Mouse (Mus musculus): Measurements from ENCODE around the gene Epha6. TPM values are rescaled to one million over a fixed set of nuclear protein-coding genes. Genes with fewer than 3 reads are reported as not detected.

Epha6 gene
- total RNA-seq (2021) = not detected
- polyA plus RNA-seq (2012; rRNA removed) = 0.04 and 0.15 TPM in 2 replicates
- long read RNA-seq = 0 reads

- no peaks in the 10 kb centered on the region for H3K79me2 ChIP-seq (replicated peaks; ENCODE audit: control insufficient read depth, insufficient read depth, low read length)
- no peak for DNase-seq
- peaks cover 2% of the 10 kb centered on the region; the same call in 1 of the 2 replicates for H3K27me3 ChIP-seq (ENCODE audit: control insufficient read depth, insufficient read depth, low read length)
- H3K27ac ChIP-seq = no peak within 1 kb of the TSS
- intact Hi-C loops (cut with DNase I) = no loop called here
- H3K9ac ChIP-seq (ENCODE audit: low read depth, low read length) = no peak within 1 kb of the TSS
- no peaks in the 10 kb centered on the region for H3K4me1 ChIP-seq (ENCODE audit: control insufficient read depth, insufficient read depth, low read length)
- no peak within 1 kb of the TSS for H3K4me3 ChIP-seq
- H3K36me3 ChIP-seq (ENCODE audit: control insufficient read depth, insufficient read depth, low read length) = no peaks in the 10 kb centered on the region
- WGBS = 1% methylated on average over 45 of the region's 45 CpGs
- TF ChIP-seq POLR2A (IDR thresholded peaks at IDR 0.05; ENCODE audit: insufficient read depth, low read depth, low read length) (no peak), CTCF (IDR thresholded peaks at IDR 0.05) (no peak), EP300 (IDR thresholded peaks at IDR 0.05; ENCODE audit: insufficient read depth, low read depth, low read length) (no peak)
Measured at GRCm38 (mm10) chr16:60605061-60605831, at the start of gene Epha6. Gene Epha6 (minus strand): TSS chr16:60605531.

GRCm38 (mm10) chr16:60651716-60652115 is 46.4 kb upstream of the Epha6 start:
- H3K27me3 ChIP-seq (ENCODE audit: control insufficient read depth, insufficient read depth, low read length) = no peaks in the 10 kb centered on the region
- no peaks in the 10 kb centered on the region for H3K36me3 ChIP-seq (ENCODE audit: control insufficient read depth, insufficient read depth, low read length)
- no peak overlapping the region for H3K27ac ChIP-seq
- no peak overlapping the region for H3K9ac ChIP-seq (ENCODE audit: low read depth, low read length)
- no peaks in the 10 kb centered on the region for H3K79me2 ChIP-seq (replicated peaks; ENCODE audit: control insufficient read depth, insufficient read depth, low read length)
- H3K4me3 ChIP-seq = no peak overlapping the region
- no peaks in the 10 kb centered on the region for H3K4me1 ChIP-seq (ENCODE audit: control insufficient read depth, insufficient read depth, low read length)
- no peak for TF ChIP-seq EP300 (IDR thresholded peaks at IDR 0.05; ENCODE audit: insufficient read depth, low read depth, low read length)
- no peak for TF ChIP-seq POLR2A (IDR thresholded peaks at IDR 0.05; ENCODE audit: insufficient read depth, low read depth, low read length)
- no peak for TF ChIP-seq CTCF (IDR thresholded peaks at IDR 0.05)
- intact Hi-C loops (cut with DNase I) = no loop called here
- DNase-seq = no peak

GRCm38 (mm10) chr16:60628091-60628490 is 22.8 kb upstream of the Epha6 start:
- Histone ChIP-seq H3K79me2 (replicated peaks; ENCODE audit: control insufficient read depth, insufficient read depth, low read length) (no peaks in the 10 kb centered on the region), H3K36me3 (ENCODE audit: control insufficient read depth, insufficient read depth, low read length) (no peaks in the 10 kb centered on the region), H3K27me3 (ENCODE audit: control insufficient read depth, insufficient read depth, low read length) (no peaks in the 10 kb centered on the region), H3K9ac (ENCODE audit: low read depth, low read length) (no peak overlapping the region), H3K4me1 (ENCODE audit: control insufficient read depth, insufficient read depth, low read length) (no peaks in the 10 kb centered on the region), H3K27ac (no peak overlapping the region), H3K4me3 (no peak overlapping the region)
- no peak for DNase-seq
- TF ChIP-seq CTCF (IDR thresholded peaks at IDR 0.05) (no peak), POLR2A (IDR thresholded peaks at IDR 0.05; ENCODE audit: insufficient read depth, low read depth, low read length) (no peak), EP300 (IDR thresholded peaks at IDR 0.05; ENCODE audit: insufficient read depth, low read depth, low read length) (no peak)
- intact Hi-C loops (cut with DNase I) = no loop called here

GRCm38 (mm10) chr16:60605832-60606583 is 677 bp upstream of the Epha6 start:
- H3K79me2 ChIP-seq (replicated peaks; ENCODE audit: control insufficient read depth, insufficient read depth, low read length) = no peaks in the 10 kb centered on the region
- intact Hi-C loops (cut with DNase I) = no loop called here
- no peaks in the 10 kb centered on the region for H3K36me3 ChIP-seq (ENCODE audit: control insufficient read depth, insufficient read depth, low read length)
- H3K9ac ChIP-seq (ENCODE audit: low read depth, low read length) = no peak overlapping the region
- peak in 1 of 2 experiments; percentile 12 for DNase-seq
- H3K27me3 ChIP-seq (ENCODE audit: control insufficient read depth, insufficient read depth, low read length) = peaks cover 2% of the 10 kb centered on the region; the same call in 1 of the 2 replicates
- no peak overlapping the region for H3K4me3 ChIP-seq
- WGBS = 1% methylated on average over 38 of the region's 38 CpGs
- no peak overlapping the region for H3K27ac ChIP-seq
- H3K4me1 ChIP-seq (ENCODE audit: control insufficient read depth, insufficient read depth, low read length) = no peaks in the 10 kb centered on the region
- TF ChIP-seq CTCF (IDR thresholded peaks at IDR 0.05) (no peak), POLR2A (IDR thresholded peaks at IDR 0.05; ENCODE audit: insufficient read depth, low read depth, low read length) (no peak), EP300 (IDR thresholded peaks at IDR 0.05; ENCODE audit: insufficient read depth, low read depth, low read length) (no peak)

GRCm38 (mm10) chr16:60604613-60605012 is 718 bp downstream of the Epha6 start:
- Histone ChIP-seq H3K27ac (no peak overlapping the region), H3K9ac (ENCODE audit: low read depth, low read length) (no peak overlapping the region), H3K36me3 (ENCODE audit: control insufficient read depth, insufficient read depth, low read length) (no peaks in the 10 kb centered on the region), H3K79me2 (replicated peaks; ENCODE audit: control insufficient read depth, insufficient read depth, low read length) (no peaks in the 10 kb centered on the region), H3K27me3 (ENCODE audit: control insufficient read depth, insufficient read depth, low read length) (peaks cover 2% of the 10 kb centered on the region; the same call in 1 of the 2 replicates), H3K4me3 (no peak overlapping the region), H3K4me1 (ENCODE audit: control insufficient read depth, insufficient read depth, low read length) (no peaks in the 10 kb centered on the region)
- WGBS = 5% methylated on average over 10 of the region's 10 CpGs
- intact Hi-C loops (cut with DNase I) = no loop called here
- TF ChIP-seq POLR2A (IDR thresholded peaks at IDR 0.05; ENCODE audit: insufficient read depth, low read depth, low read length) (no peak), EP300 (IDR thresholded peaks at IDR 0.05; ENCODE audit: insufficient read depth, low read depth, low read length) (no peak), CTCF (IDR thresholded peaks at IDR 0.05) (no peak)
- no peak for DNase-seq

GRCm38 (mm10) chr16:60585322-60585721 is 20.0 kb downstream of the Epha6 start:
- Histone ChIP-seq H3K4me1 (ENCODE audit: control insufficient read depth, insufficient read depth, low read length) (no peaks in the 10 kb centered on the region), H3K79me2 (replicated peaks; ENCODE audit: control insufficient read depth, insufficient read depth, low read length) (no peaks in the 10 kb centered on the region), H3K36me3 (ENCODE audit: control insufficient read depth, insufficient read depth, low read length) (no peaks in the 10 kb centered on the region), H3K27ac (no peak overlapping the region), H3K9ac (ENCODE audit: low read depth, low read length) (no peak overlapping the region), H3K27me3 (ENCODE audit: control insufficient read depth, insufficient read depth, low read length) (no peaks in the 10 kb centered on the region), H3K4me3 (no peak overlapping the region)
- DNase-seq = no peak
- WGBS = 80% methylated on average over 3 of the region's 3 CpGs
- TF ChIP-seq CTCF (IDR thresholded peaks at IDR 0.05) = no peak
- TF ChIP-seq POLR2A (IDR thresholded peaks at IDR 0.05; ENCODE audit: insufficient read depth, low read depth, low read length) = no peak
- TF ChIP-seq EP300 (IDR thresholded peaks at IDR 0.05; ENCODE audit: insufficient read depth, low read depth, low read length) = no peak
- intact Hi-C loops (cut with DNase I) = no loop called here
